Mouse (Mus musculus) adrenal gland, postnatal 14 days (tissue): ENCODE data around the gene Tph2. TPM values are rescaled to one million over a fixed set of nuclear protein-coding genes. Genes with fewer than 3 reads are reported as not detected.
"Not testable (repeated sequence)": the region's sequence is repeated elsewhere in the genome, so short reads cannot be mapped to it uniquely, and the experiment has no call there.

Experiments
- DNase-seq: peaks from one replicate; pipeline ENCODE4 v3.0.0; 2021; ENCODE audit warnings: mixed read lengths
- long read RNA-seq, 2 experiments: library from polyadenylated mRNA; stranded (forward); transcript quantifications; one replicate each; pipeline ENCODE4 v2.0.0; 2021
- total RNA-seq: library from RNA; stranded (reverse); gene quantifications from 2 replicates; pipeline ENCODE4 v1.2.3, GENCODE M21; 2021

Gene Tph2
- total RNA-seq, result not detected in 2 replicates
- long read RNA-seq, experiment 1, result 0 reads
- long read RNA-seq, experiment 2, result 0 reads

DNA sequence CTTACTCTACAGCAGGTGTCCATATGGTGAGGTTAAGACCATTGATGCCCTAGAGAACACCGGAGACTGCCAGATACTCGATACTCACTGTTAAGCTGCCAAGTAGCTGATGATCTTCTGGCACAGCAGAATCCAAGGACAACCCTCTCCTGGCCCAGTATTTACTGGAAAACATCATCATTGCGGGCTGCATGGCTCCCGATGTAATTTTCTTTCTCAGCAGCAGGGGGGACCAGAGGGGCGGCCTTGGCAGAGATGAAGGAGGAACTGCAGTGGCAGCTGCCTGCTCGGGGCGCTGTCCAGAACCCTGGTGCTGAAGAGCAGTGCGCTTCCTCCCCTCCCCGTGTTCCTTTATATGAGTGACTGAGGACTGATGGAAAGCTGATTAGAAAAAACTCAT, at the start of gene Tph2:
Gene Tph2, minus strand, starts transcription at position 326 of the 400 bp plus-strand sequence.
- DNase-seq, result peak; percentile 89

DNA sequence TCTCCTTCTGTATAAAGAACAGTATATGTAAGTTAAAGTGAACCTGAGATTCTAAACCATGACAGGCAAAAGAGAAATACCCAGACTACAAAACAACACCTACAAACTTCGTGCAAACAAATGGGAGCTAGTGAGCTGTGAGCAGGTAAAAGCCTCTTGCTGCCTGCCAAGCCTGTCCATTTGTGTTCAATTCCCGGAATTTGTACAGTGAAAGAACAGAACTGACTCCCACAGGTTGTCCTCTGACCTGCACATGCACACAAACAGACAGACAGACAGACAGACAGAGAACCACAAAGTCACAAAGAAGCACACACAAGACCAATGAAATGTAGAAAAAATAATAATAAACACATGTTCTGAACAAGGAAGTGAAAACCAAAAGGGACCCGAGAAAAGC, 49.0 kb upstream of the Tph2 start:
- DNase-seq, result no peak

DNA sequence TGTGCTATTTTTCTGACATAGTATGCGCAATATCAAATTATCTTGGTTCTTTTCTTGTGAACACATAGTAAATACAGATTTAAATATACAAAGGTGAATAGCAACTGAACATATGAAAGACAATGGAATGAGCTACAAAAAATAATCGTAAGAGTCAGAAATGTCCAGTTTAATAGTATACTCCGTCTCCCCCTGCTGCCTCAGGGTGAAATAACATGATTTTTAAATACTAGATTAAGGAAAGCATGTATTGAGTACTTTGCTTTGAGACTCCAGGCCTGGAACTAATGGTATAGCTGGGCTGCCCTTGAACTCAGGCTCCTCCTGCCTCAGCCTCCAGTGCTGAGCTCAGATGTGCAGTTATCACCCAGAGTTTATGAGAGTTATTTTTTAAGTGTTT, 47.7 kb upstream of the Tph2 start:
- no peak for DNase-seq

DNA sequence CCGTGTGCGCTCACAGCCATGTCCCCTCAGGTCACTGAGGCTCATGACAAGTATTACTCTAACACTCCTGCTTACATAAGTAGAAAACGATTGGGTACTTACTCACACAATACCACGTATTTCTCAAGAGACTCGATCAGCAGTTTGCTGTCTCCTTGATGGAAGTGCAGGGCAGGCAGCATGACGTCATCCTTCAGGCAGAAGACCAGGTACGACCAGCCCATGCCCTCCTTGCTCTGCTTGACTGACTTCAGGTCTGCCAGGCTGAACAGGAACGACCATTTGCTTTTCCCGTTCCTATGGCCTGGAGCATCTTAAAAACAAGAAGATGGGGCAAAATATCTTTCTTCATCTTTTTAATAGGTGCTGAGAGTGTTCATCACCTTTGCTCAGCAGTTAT, 44.2 kb upstream of the Tph2 start:
- no peak for DNase-seq

DNA sequence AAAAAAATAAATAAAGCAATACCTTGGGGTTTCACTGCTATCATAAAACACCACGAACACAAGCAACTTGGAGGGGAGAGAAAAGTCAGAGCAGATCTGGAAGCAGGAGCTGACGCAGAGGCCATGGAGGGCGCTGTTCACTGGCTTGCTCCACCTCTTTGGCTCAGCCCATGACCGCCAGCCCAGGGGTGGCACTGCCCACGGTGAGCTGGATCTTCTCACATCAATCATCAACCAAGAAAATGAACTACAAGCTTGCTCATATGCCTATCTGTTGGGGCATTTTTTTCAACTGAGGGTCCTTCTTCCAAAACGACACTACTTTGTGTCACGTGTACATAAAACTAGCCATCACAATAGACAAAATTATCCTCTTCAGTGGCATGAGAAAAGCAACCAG, 41.8 kb upstream of the Tph2 start:
- no peak for DNase-seq

DNA sequence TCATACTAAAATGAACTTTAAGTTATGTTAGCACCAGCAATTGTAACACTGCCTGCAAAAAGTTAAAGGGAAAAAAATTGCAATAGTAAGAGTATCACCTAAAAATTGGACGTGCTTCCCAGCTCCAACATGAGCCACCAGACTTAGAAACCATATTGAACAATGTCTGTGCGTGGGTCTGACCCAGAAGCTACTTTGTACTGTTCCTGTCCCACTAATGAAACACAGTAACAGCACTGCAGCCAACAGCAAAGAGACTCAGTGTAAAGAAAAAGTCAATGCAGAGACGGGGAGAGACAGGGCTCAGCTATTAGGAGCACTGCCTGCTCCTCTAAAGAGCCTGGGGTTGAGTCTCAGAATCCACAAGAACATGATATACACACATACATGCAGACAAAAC, 39.0 kb upstream of the Tph2 start:
- no peak for DNase-seq

DNA sequence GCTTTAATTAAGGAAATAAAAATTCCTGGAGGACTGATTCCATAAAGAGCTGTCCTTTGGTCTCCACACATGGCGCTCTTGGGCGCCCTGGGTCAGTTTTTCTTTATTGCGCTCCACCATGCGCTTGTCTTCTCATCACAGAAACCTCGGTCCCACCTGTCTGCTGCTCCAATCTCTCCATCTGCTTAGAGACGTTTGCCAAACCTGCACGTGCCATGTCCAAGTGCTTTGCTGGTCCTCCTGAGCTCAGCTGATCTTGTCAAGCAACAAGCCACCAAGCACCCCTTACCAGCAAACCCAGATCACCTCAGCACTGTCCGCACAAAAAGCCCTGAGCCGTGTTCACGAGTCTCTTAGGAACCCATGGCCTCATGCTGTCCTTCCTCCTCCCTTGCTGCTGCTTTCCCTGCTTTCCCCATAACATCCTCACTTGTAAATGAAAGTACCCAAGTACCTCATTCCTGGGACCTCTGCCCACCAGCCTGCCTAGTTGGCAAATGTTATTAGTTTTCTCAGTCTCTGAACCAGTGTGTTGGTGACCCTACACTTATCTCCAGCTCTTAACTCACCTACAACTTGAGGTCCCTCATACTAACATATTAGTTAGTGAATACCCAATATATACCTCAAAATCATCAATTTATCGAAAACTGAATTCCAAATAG, 28.2 kb upstream of the Tph2 start:
- DNase-seq, result no peak

DNA sequence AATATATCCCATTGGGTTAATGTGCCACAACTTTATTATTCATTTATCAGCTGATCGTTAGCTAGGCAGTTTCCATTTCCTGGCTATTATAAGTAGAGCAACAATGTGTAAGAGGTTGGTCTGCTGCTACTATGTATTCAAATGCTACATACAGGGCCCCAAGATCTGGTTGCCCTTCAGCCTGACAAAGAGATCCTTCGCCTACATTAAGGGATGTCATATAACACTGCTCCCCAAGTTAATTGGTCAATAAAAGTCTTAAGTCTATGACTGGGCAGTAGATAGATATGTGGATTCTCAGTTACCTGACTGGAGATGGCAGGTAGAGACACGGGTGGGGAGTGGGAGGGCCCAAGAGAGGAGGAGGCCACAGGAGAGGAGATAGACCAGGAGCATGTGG, 21.0 kb upstream of the Tph2 start:
- no peak for DNase-seq

DNA sequence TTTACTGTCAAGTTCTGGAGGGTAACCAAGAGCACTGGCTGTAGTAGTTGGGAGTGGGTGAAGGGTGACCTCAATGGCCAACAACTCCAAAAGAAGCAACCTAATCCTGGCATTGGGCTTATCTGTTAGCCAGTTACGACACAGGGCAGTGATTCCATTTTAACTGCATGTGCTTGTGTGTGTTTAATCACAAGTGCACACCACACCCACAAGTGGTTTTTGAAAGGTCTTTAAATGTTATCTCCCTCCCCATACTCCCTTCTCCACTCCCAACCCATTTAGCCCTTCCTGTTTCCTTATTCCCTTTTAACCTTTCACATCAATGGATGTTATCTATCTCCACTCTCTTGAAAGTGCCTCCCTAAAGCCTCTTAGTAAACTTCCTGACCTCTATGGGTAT, 20.5 kb upstream of the Tph2 start:
- no peak for DNase-seq

DNA sequence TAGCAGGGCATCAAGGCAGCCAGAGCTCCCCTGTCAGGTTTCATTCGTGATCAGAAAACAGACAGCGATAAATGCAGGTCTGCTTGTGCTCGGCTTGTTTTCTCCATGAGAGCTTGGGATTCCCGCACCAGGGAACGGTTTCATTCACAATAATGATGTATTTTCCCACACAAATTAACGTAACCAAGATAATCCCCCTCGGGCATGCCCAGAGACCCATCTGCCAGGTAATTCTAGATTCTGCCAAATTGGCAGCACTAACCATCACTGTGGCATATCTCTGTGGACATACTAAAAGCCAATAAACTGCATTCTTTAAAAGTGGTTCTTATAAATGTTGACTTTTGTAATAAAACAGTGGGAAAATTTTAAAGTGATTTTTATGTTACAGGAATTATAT, 6.4 kb upstream of the Tph2 start:
- no peak for DNase-seq

DNA sequence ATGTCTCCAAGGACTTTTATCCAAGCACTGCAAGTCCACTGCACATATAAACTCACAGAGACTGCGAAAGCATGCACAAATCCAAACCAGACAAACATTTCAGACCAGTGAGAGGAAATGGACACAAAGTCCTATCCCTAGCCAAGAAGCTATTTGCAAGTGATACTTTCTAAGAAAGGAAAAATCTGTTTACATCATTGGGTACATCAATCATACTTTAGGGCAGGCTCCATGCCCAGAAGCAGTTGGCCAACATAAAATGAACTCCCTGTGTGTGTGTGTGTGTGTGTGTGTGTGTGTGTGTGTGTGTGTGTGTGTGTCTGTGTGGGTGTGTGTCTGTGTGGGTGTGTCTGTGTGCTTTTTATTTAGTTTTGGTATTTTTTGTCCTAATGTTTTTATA, 2.6 kb upstream of the Tph2 start:
- no peak for DNase-seq

DNA sequence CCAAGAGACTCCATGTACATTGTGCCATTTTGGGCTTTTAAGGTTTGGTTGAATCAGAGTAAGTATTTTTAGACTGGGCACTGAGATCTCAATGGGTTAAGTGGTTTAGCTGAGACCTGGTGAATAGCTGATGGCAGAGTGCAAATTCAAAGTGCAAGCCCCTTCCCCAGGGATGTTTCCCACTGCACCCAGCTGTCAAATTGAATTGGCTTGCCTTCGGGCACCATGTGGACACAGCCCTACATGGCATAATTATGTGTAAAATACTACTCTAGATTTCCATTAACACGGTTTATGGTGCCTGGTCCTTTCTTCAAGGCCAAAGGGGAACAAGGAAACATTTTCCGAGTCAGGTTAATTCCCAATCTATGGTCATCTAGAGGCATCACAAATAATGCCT, 3.8 kb downstream of the Tph2 start:
- no peak for DNase-seq

DNA sequence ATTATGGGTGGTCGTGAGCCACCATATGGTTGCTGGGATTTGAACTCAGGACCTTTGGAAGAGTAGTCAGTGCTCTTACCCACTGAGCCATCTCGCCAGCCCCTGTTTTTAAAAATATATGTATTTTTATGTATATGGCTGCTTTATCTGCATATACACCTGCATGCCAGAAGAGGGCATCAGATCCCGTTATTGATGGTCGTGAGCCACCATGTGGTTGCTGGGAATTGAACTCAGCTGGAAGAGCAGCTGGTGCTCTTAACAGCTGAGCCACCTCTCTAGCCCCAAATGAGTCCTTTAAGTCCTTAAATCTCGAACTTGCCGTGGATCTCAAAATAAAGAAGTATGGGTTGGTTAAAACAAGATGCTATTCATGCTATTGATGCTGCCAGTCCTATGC, 6.8 kb downstream of the Tph2 start:
- not testable (repeated sequence) for DNase-seq

DNA sequence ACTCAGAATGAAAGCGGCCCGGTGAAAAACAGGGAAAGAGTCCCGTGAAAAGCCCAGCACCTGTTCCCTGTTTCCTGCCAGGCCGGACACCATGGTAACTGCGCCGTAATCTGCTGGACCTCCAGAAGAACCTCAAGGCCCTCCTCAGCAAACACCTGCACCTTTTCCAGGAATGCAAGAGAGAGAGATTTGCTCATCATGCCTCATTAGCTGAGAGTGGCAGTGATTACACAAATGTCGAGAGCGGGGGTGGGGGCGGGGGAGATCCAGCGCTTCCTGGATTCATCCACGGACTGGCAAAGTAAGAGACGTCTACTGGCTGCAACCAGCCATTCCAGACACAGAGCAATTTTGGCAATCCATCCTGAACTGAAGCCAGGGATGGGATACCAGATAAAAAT, 9.2 kb downstream of the Tph2 start:
- no peak for DNase-seq

DNA sequence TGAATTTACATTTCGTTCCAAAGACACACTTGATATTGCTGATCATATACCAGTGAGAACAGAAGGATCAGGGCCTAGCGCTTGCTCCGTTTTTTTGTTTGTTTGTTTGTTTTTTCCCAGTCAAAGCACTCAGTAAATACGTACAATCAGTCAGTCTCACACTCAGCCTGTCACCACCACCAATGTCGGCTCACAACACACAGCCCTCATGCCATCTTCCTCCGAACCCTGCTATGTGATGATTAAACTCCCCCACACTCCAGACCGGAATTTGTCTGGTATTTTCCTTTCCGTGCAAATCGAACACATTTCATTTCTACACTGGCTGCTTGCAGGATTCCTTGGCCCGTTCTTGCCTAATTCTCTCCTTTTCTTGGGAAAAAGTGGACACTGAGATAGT, 11.5 kb downstream of the Tph2 start:
- DNase-seq, result no peak

DNA sequence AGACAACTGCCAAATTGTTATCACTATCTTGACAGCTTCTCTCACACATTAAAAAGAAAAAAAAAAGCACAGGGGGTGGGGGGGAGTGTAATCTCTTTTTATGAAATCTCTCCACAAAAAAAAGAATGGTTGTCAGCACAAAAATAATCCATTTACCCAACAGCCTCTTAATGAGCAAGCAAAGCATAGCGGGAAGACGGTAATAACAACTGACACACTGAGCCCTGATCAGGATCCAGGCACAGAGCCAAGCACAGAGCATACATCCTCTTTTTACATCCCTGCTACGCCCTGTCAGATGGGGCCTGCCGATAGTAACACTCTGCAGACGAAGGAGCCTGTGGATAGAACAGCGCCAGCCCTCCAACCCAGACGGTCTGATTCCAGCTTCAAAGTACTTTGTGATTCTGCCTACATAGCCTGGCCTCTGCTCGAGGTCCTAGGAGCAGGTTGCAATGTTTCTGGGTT, 13.4 kb downstream of the Tph2 start:
- DNase-seq, result peak; percentile 7

DNA sequence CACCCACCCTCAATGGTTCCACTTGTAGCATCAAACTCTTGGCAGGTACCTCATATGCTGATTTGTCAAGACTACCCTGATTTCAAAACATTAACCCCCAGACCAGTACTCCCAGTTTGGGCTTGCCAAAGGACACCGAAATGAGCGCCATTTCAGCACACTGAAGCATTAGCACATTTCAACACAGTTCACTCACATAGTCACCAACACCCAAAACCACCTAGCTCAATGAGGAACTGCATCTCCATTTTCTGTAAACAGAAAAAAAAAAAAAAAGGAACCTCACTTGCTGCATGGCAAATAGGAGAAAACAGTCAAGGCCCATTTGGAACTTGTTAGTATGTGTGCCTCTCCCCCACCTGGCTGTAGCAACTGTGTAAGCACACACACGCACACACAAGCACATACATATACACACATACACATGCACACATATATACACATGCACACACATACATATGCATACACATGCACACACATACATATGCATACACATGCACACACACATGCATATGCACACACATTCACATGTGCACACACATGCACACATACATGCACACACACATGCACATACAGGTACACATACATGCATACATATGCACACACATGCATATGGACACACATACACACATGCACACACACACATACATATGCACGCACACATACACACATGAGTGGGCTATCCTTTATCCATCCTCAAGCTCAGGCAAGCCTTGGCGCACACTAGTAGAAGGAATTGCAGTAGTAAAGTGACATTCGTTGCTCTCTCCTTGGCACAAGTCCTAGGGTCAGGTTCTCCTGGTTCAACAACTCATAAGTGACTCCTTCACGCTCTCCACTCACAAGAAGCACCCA, 14.1 kb downstream of the Tph2 start:
- no peak for DNase-seq

DNA sequence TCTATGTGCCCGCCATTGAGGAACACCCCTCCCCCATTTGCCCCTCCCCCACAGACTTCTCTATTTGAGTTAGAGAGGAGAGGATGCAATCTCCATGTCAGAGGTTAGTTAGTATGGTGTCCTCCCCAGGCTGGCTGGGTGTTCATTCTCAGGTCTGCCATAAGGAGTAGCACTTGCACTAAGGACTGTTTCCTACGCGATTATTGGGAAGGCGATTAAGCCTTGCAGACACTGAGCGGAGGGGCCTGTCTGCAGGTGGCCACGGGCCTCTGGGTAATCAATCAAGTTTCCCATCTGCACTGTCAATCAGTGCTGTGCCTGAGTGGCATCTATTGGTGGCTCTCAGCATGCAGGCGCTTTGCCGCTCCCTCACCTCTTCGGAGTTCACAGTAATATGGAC, 15.4 kb downstream of the Tph2 start:
- no peak for DNase-seq

DNA sequence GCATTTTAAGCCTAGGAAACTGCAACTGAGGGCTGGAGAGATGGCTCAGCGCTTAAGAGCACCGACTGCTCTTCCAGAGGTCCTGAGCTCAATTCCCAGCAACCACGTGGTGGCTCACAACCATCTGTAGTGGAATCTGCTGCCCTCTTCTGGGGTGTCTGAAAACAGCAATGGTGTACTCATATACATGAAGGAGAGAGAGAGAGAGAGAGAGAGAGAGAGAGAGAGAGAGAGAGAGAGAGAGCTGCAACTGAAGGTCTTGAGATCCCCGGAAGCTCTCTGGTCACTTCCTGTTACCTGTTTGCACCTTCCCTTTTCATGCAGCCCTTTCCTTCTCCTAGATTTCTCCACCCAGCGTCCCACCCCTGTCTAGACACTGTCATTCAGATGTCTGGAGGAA, 24.5 kb downstream of the Tph2 start:
- no peak for DNase-seq

DNA sequence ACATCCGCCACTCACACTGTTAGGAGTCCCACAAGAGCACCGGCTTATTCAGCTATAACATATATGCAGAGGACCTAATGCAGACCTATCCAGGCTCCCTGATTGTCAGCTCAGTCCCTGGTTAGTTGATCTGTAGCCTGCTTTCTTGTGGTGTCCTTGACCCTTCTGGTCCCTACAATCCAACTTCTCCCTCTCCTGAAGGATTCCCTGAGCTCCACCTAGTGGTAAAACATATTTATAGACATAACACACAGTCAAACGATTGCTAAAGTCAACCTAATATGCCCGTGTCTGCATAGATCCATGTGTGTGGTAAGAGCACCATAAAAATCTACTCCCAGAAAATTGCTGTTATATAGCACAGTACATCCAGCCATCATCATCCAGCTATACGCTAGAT, 37.5 kb downstream of the Tph2 start:
- no peak for DNase-seq

DNA sequence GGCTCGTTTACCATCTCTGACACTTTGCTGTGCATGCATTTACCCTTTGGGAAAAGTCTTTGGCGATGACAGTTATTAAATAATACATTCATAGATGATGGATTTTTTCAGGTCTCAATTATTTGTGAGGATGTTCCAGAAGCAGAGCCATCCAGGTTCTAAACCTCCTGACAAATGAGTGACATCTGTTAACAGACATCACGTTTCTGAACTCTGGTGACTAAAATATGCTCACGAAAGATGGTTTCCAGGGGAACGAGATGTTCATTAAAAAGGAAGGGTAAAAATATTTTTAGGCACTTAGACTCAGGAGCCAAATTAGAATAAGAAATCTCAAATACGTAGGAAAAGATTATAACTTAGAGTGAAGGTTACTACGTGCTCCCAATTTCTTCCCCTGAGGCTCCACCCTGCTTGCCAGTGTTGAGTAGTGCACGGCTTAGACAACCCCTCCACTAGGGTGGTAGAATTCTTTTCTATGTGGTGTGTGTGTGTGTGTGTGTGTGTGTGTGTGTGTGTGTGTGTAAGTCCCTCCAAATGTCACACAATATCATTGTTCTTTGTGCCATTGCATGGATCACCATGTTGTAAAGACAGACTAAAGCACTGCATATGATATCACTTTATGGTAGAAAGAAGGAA, 38.4 kb downstream of the Tph2 start:
- no peak for DNase-seq

DNA sequence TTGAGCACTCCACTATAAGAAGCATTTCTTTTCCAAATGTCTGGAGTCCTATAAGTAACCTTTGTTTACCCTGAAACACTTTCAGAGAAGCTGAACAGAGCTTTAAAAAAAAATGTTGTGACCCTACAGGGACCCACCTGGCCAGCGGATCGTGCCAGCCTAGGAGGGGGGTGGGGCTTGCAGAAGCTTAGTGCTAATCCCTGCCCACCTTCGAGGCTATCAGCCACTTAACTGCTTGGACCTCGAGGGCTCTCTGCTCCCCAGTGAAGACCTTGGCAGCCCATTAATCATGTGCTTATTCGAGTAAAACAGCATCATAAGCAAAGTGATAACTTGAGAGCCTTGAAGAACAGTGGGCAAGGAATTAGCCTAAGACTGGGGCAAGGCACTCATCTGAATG, 40.3 kb downstream of the Tph2 start:
- no peak for DNase-seq

DNA sequence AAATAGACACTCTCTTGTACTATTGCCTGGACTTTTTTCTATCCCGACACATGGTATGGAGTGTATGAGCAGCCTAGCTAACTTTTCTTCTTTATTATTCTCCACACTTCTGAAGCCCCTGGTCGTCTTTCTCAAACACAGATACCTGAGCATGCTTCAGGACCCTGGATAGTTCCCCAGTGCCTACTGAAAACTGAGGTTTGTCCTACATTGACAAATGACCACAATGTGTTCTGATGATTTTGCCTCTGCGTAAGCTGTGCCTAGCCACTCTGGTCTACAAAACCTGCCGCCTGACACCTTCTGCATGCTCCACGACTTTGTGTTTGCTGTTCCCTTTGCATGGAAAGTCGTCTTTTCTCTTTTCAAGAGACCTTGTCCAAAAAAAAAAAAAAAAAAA, 41.2 kb downstream of the Tph2 start:
- peak; percentile 38 for DNase-seq
